Mouse (Mus musculus): ENCODE results near the gene Islr. TPM values are rescaled to one million over a fixed set of nuclear protein-coding genes. Genes with fewer than 3 reads are reported as not detected.

The Islr gene
- total and polyA plus RNA-seq, 2 experiments from 2014 or later = 32.5 to 68.8 TPM

GRCm38 (mm10) chr9:58249592-58250192, 45.6 kb upstream of the Islr start, which contains the start of gene Pml:
Pml (minus strand) TSS chr9:58249786.
- no peaks in the 10 kb centered on the region for H3K36me3 ChIP-seq (ENCODE audit: insufficient read depth, low read length)
- H3K4me2 ChIP-seq (ENCODE audit: low read depth, low read length, poor library complexity, severe bottlenecking) = peak within 1 kb of the TSS; percentile 54
- peak; percentile 71 for TF ChIP-seq CTCF (IDR thresholded peaks at IDR 0.05)
- H3K4me1 ChIP-seq (ENCODE audit: insufficient read depth, low read length) = peaks cover 4% of the 10 kb centered on the region; the same call in 1 of the 2 replicates
- 3% methylated on average over 16 of the region's 16 CpGs for WGBS
- no peaks in the 10 kb centered on the region for H3K27me3 ChIP-seq (ENCODE audit: insufficient read depth, low read length)
- no peak for ATAC-seq (ENCODE audit: low FRiP score)
- peak within 1 kb of the TSS; percentile 46 for H3K9ac ChIP-seq (replicated peaks; ENCODE audit: low read length, poor library complexity, severe bottlenecking)
- H3K9me3 ChIP-seq (ENCODE audit: low read length) = no peaks in the 10 kb centered on the region
- H3K4me3 ChIP-seq (ENCODE audit: low read depth, low read length) = peak within 1 kb of the TSS; percentile 32
- peak within 1 kb of the TSS; percentile 39 for H3K27ac ChIP-seq (ENCODE audit: low read depth, low read length)
- peak; percentile 51 for DNase-seq (ENCODE audit: low spot score)

GRCm38 (mm10) chr9:58248746-58249413, 44.8 kb upstream of the Islr start:
- Histone ChIP-seq H3K27ac (ENCODE audit: low read depth, low read length) (peak overlapping the region; percentile 39; the same call in 1 of the 2 replicates), H3K9ac (replicated peaks; ENCODE audit: low read length, poor library complexity, severe bottlenecking) (no peak overlapping the region), H3K27me3 (ENCODE audit: insufficient read depth, low read length) (no peaks in the 10 kb centered on the region), H3K4me2 (ENCODE audit: low read depth, low read length, poor library complexity, severe bottlenecking) (peak overlapping the region; percentile 54), H3K36me3 (ENCODE audit: insufficient read depth, low read length) (no peaks in the 10 kb centered on the region), H3K9me3 (ENCODE audit: low read length) (no peaks in the 10 kb centered on the region), H3K4me3 (ENCODE audit: low read depth, low read length) (peak overlapping the region; percentile 32), H3K4me1 (ENCODE audit: insufficient read depth, low read length) (peaks cover 4% of the 10 kb centered on the region; the same call in 1 of the 2 replicates)
- ATAC-seq (ENCODE audit: low FRiP score) = no peak
- TF ChIP-seq CTCF (IDR thresholded peaks at IDR 0.05) = no peak
- DNase-seq (ENCODE audit: low spot score) = no peak
- 46% methylated on average over 7 of the region's 7 CpGs for WGBS

- Histone ChIP-seq H3K9me3 (ENCODE audit: low read length) (no peaks in the 10 kb centered on the region), H3K4me1 (ENCODE audit: insufficient read depth, low read length) (peaks cover 4% of the 10 kb centered on the region; the same call in 1 of the 2 replicates), H3K4me3 (ENCODE audit: low read depth, low read length) (no peak overlapping the region), H3K27me3 (ENCODE audit: insufficient read depth, low read length) (no peaks in the 10 kb centered on the region), H3K27ac (ENCODE audit: low read depth, low read length) (no peak overlapping the region), H3K9ac (replicated peaks; ENCODE audit: low read length, poor library complexity, severe bottlenecking) (peak overlapping the region; percentile 44; the same call in 1 of the 2 replicates), H3K4me2 (ENCODE audit: low read depth, low read length, poor library complexity, severe bottlenecking) (peak overlapping the region; percentile 31; the same call in 1 of the 2 replicates), H3K36me3 (ENCODE audit: insufficient read depth, low read length) (no peaks in the 10 kb centered on the region)
- ATAC-seq (ENCODE audit: low FRiP score) = no peak
- TF ChIP-seq CTCF (IDR thresholded peaks at IDR 0.05) = peak; percentile 80
- WGBS = 15% methylated on average over 25 of the region's 25 CpGs
- DNase-seq (ENCODE audit: low spot score) = peak; percentile 87
These were observed 43.1 kb upstream of the Islr start for GRCm38 (mm10) chr9:58247064-58247759.

- Histone ChIP-seq H3K9me3 (ENCODE audit: low read length) (no peaks in the 10 kb centered on the region), H3K4me3 (ENCODE audit: low read depth, low read length) (no peak overlapping the region), H3K4me2 (ENCODE audit: low read depth, low read length, poor library complexity, severe bottlenecking) (no peak overlapping the region), H3K9ac (replicated peaks; ENCODE audit: low read length, poor library complexity, severe bottlenecking) (no peak overlapping the region), H3K4me1 (ENCODE audit: insufficient read depth, low read length) (peaks cover 4% of the 10 kb centered on the region; the same call in 1 of the 2 replicates), H3K36me3 (ENCODE audit: insufficient read depth, low read length) (no peaks in the 10 kb centered on the region), H3K27ac (ENCODE audit: low read depth, low read length) (no peak overlapping the region), H3K27me3 (ENCODE audit: insufficient read depth, low read length) (no peaks in the 10 kb centered on the region)
- WGBS = 64% methylated on average over 4 of the region's 4 CpGs
- TF ChIP-seq CTCF (IDR thresholded peaks at IDR 0.05) = no peak
- no peak for DNase-seq (ENCODE audit: low spot score)
- no peak for ATAC-seq (ENCODE audit: low FRiP score)
These were observed 42.0 kb upstream of the Islr start for GRCm38 (mm10) chr9:58246083-58246591.

- Histone ChIP-seq H3K27me3 (ENCODE audit: insufficient read depth, low read length) (no peaks in the 10 kb centered on the region), H3K36me3 (ENCODE audit: insufficient read depth, low read length) (no peaks in the 10 kb centered on the region), H3K4me2 (ENCODE audit: low read depth, low read length, poor library complexity, severe bottlenecking) (no peak overlapping the region), H3K9ac (replicated peaks; ENCODE audit: low read length, poor library complexity, severe bottlenecking) (no peak overlapping the region), H3K27ac (ENCODE audit: low read depth, low read length) (no peak overlapping the region), H3K9me3 (ENCODE audit: low read length) (no peaks in the 10 kb centered on the region), H3K4me1 (ENCODE audit: insufficient read depth, low read length) (peaks cover 4% of the 10 kb centered on the region; the same call in 1 of the 2 replicates), H3K4me3 (ENCODE audit: low read depth, low read length) (no peak overlapping the region)
- DNase-seq (ENCODE audit: low spot score) (no peak), ATAC-seq (ENCODE audit: low FRiP score) (no peak)
- WGBS = 98% methylated on average over 6 of the region's 6 CpGs
- TF ChIP-seq CTCF (IDR thresholded peaks at IDR 0.05) = no peak
These were observed 39.6 kb upstream of the Islr start for GRCm38 (mm10) chr9:58243696-58244095.
